Mouse (Mus musculus) lung, adult 18-20 months (tissue): Measurements from ENCODE around the gene Nav2.

ENCODE experiments used
- DNase-seq, 2 experiments: peaks; one replicate each; pipeline ENCODE4 v3.0.0; 2022; ENCODE audit warnings: mixed read lengths in 2 of 2

The Nav2 gene

DNA sequence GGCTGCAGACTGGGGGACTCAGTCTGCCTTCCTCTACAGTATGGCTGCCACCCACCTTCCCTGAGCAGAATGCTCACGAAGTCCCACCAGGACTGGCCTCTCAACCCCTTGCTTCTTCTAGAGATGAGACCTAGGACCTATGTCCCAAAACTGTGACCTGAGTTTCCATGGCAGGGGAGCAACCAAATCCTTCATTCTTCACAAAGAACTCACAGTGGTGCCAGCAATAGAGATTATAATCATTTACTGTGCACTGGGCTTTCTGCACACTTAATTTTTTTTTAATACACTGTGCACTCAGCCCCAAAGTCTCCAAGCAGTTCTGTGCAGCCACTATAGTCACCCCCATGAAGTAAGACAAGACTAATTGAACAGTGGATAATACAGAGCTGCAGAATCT lies 196.3 kb downstream of the Nav2 start:
- DNase-seq: no peak

- no peak for DNase-seq
Measured at GRCm38 (mm10) chr7:49105501-49105900, 197.0 kb downstream of the Nav2 start.

DNA sequence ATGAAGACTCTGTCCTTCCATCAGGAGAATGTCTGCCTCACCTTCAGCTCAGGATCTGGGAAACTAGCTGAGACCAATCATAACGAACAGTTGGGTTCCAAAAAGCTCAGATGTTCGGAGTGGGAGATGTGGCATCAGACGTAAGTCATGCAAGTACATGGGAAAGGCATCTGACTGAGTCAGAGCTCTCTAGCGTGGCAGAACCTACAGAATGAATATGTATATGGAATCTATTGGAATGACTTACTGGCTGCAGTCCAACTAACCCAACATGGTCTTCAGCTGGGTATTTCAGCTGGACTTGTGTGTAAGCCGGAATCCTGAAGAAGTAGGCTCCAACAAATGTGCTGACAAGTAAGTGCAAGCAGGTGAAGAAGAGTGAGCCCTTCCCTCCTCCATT lies 199.6 kb downstream of the Nav2 start:
- no peak for DNase-seq

- no peak for DNase-seq
Measured at GRCm38 (mm10) chr7:49119016-49119415, 210.5 kb downstream of the Nav2 start.

DNA sequence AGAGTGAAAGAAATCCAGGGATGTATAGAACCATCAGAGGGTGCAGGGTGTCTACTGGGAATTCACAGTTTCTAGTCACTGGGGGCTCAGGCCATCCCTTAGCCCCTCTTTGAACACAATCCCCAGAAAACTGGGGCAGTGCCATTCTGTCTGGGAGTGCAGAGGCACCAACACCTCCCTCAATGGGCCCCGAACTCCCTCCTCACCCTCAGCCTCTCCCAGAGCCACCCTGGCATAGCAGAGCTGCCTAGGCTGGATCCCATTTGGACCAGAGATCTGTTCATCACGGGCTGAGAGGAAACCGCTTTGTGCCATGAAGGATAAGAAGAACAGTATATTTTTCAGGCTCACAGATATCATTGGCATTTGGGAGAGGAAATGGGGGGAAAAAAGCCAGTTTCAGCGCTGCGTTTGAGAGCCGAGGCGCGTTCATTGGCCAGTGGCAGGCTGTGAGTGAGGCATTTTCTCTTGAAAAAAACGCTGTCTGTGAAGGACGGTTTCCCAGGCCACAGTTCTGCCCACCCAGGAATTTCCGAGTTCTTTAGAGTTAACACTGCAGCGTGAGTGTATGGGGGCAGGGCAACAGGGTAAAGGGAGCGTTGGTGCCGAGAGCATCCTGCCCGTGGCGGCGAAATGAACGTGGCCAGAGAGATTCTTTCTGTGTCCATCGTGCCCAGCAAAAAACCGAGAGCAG lies 211.4 kb downstream of the Nav2 start:
- DNase-seq: no peak

DNA sequence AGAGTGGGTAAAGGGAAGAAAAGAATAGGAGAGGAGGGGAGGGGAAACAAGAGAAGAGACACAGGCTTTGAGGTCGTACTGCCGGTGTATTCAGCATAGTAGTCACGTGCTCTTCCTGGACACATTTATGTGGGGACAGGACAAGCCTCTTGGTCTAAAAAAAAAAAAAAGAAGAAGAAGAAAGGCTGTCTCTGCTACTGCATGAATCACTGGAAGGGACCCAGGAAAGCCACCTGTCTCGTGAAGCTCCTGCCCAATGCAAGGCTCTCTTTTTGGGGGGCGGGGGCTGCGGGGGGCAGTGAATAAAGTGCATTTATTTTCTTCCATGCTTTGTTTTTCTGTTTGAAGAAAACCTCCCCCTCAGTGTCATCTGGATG lies 212.0 kb downstream of the Nav2 start:
- no peak for DNase-seq

GRCm38 (mm10) chr7:49120935-49121691 lies 212.6 kb downstream of the Nav2 start:
- peak; percentile 81 to 86 for DNase-seq

DNA sequence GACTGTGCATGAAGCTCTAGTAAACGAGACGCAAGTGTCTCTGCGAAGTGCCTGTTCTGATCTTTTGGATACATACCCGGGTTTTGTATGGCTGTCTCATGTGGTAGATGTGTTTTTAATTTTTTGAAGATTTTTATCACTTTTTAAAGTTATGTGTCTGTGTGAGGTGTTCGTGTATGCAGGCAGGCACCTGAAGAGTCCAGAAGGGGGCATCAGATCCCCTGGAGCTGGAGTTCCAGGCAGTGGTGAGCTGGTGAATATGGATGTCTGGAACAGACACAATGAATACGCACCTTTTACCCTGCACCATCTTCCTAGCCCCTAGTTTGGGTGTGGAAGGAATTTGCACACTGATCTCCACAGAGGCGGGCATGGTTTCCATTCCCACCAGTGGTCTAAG lies 214.0 kb downstream of the Nav2 start:
- no peak for DNase-seq

DNA sequence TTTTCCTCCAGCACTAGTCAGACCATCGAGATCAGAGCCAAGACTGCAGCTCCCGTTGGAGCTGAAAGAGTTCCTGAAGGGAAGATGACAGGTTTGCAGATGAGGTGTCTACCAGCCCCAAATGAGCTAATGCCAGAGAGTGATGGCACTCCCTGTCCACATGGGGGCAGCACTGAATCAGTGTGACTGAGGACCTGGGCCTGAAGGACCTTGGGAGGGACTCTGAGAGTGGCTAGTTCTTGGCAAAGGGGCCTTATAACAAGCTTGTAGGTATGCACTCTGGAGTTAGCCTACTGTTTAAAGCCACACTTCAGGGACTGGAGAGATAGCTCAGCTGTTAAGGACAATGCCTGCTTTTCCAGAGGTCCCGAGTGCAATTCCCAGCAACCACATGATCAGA lies 217.0 kb downstream of the Nav2 start:
- DNase-seq: peak; percentile 68 to 83

DNA sequence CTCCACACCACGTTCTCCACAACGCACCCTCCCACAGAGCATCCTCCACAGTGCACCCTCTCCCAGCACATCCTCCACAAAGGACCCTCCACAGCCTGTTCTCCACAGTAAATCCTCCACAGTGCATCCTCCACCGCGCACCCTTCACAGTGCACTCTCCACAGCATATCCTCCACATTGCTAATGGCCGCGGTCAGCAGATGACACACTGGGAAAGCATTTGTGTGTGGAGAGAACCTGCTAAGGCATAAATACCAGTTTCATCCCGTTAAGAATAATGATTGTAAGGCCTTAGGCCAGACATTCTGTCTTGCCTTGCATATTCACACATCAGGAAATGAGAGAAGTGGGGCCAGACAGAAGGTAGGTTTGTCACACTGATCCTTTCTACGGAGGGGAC lies 219.7 kb downstream of the Nav2 start:
- no peak for DNase-seq

DNA sequence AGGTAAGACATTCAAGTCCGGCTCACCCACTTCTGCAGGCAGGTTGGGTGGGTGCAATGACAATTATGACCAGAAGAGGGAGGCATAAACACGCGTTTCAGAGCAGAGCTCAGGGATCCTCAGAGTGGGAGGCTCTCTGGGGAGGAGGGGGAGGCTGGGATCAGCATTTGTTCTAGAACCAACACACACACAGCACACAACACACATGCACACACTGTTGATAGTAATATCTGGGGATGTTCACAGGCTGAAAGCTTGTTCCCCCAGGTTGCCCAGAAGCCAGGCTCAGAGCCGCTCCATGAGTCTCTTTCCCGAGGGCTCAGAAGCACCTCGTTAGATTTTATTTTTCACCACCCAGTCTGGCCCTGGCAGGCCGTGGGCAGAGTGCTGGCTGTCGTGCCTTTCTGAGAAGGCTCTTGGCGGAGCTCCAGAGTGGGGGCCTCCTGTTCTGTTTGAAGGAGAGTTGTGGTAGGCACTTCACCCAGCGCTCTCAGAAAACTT lies 224.4 kb downstream of the Nav2 start:
- DNase-seq: peak; percentile 77 to 84

DNA sequence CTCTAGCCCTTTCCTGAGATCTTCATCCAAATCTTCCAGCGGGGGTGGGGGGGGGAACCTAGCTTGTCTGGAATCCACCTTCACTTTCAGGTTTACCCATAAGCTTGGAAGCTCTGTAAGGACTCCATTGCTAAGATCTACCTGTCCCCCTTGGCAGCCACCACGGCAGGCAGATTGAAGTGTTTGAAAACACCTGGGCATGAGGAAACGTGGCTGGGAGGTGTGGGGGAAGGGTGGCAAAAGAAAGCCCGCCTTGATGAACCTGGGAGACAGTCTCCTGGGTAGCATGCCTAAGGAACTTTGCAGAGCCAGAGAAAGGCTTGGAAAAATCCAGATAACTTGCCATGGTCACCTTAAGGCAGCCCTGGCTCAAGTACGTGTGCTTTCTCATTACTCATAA lies 225.9 kb downstream of the Nav2 start:
- DNase-seq: peak; percentile 59 to 72

DNA sequence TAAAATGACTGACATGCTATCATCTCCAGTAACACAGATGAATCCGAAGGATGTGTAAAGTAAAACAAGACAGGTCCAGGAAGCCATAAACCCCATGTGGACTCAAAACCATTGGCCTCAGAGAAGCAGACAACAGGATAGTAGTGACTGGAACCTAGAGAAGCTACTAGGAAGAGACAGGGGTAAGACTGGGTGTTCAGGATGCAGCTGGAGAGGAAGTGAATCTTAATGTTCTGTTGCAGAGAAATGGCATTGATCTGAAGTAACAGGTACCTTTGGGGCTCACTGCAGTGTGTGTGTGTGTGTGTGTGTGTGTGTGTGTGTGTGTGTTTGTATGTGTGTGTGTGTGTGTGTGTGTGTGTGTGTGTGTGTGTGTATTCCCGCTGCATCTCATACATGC lies 231.2 kb downstream of the Nav2 start:
- DNase-seq: no peak

DNA sequence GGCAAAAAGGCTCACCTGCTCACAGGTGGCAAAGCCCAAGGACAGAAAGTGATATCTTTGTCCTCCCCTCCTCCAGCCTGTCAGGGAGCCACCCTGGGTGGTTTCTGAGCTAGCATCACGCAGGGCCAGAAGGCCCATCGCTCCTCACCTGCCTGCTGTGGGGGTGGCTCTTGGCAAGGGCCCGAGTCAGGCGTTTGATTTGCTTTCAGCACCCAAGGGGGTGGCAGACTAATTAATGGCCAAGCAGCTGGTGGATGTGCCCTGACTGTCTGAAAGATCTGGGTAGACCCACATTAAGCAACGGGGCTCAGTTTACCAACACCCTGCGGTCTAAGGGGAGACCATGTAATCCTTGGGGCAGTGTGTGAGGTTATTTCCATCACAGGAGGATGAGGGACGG lies 235.4 kb downstream of the Nav2 start:
- no peak for DNase-seq

DNA sequence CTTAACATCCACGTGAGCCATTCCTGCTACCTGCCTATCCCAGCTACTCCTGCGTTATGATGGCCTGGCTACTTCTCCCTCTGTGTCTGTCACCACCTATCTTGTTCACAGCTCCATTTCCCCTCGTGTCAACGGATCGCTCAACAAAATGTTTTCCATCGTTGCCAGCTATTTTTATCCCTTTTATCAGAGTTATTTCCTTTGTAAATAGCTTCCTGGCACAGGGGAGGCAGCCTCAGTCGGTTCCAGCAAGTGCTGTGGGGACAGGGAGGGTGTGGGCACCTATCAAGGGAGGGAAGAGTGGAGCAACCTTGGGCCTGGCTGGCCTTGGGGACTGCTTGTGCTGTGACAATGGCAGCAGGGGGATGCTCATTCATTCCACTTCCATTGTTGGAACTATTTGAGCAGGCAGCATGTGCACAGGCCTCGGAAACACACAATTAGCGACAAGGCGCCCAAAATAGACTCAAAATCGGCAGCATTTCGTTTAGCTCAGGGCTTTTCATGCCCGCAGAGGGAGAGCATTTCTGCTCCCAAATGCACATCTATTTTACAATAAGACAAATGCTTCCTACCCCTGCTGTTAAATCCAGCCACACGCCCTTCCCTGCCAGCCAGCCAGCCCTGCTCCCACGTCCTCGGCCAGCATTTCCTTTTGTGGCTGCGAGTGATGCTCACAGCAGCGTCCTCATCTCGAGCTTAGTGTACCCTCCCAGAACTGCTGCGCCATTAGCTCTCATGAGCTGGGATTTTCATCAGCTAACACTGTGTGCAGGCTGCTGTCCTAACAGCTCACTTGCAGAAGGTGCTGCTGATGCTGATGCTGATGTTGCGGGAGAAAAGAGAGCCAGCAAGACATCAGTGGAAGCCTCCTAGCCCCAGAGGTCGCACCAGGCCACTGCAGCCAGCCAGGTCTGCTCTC lies 237.5 kb downstream of the Nav2 start:
- peak; percentile 78 to 83 for DNase-seq

GRCm38 (mm10) chr7:49152297-49152696 lies 243.8 kb downstream of the Nav2 start:
- no peak for DNase-seq

GRCm38 (mm10) chr7:49152713-49153112 lies 244.2 kb downstream of the Nav2 start:
- no peak for DNase-seq

- peak in 1 of 2 experiments; percentile 29 for DNase-seq
Measured at GRCm38 (mm10) chr7:49158641-49159381, 250.3 kb downstream of the Nav2 start.

DNA sequence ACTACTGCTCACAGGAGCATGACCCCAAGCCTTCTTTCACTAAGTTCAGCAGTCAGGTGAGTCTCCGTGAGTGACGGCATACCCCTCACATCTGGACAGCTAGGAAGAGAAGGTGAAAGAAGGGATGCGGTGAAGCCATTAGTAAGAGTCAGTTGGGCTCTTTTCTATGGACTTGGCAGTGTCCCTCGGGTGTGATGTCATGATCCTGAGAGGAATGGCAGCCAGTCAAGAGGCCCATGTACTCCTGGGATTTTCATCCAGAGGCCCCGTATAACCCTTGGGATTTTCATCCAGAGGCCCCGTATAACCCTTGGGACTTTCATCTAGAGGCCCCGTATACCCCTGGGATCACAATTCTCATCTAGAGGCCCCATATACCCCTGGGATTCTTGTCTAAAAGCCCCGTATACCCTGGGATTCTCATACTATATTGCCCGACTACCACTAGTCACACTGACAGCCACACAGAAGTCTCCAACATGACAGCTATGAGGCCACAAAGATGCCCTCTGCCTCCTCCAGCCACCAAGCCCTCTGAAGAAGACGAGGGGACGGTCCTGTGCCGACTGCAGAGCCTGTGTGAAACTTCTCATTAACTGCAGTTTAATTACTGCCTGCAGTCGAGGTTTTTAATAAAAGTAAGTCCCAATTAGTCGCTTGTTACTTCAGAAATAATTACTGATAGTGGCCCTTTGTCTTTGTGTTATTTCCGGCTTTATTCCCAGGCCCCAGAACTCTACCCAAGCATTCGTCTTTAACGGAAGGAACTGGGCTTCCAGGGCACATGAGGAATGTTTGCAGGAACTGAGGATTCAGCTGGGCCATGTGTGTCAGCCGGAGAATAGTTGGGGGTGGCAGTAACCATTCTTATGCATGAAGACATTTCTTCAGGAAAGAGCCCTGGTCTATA lies 251.4 kb downstream of the Nav2 start:
- no peak for DNase-seq

DNA sequence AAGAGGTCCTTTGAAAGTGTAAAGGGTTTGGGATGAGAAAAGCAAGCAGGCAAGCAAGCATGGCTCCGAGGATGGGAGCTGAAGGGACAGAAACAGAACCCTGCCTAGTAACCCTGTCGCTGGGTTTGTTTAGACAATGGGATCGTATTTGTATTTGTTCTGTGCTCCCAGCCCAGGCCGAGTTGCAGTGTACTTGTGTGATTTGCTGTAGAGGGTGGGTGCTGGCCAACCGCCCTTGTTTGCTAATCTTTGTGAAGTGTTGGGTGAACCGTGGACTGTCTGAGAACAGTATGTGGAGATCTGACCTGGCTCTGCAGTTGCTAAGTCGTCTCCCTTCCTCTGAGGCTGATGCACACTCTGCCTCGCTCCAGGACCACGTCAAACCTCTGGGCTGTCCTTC lies 253.6 kb downstream of the Nav2 start:
- DNase-seq: peak; percentile 82 to 87

- DNase-seq: peak; percentile 55 to 69
Measured at GRCm38 (mm10) chr7:49163789-49164188, 255.3 kb downstream of the Nav2 start.
